Mouse (Mus musculus) cerebellum, postnatal 14 days (tissue): Measurements from ENCODE around the gene Furin.

Experiments
- DNase-seq, 2 experiments: peaks; one replicate each; pipeline ENCODE4 v3.0.0; 2021; ENCODE audit warnings: mixed read lengths in 2 of 2

Furin gene

GRCm38 (mm10) chr7:80371041-80371751, 34.0 kb downstream of the Furin start, which contains the start of gene Man2a2:
Gene Man2a2, minus strand, starts transcription at chr7:80371375.
- peak; percentile 77 to 82 for DNase-seq

- DNase-seq, result peak; percentile 90 to 92
Observed at GRCm38 (mm10) chr7:80370649-80371040, 34.6 kb downstream of the Furin start.

GRCm38 (mm10) chr7:80369967-80370431, 35.2 kb downstream of the Furin start:
- no peak for DNase-seq

- DNase-seq, result peak; percentile 55 to 56
Observed at GRCm38 (mm10) chr7:80369461-80369860, 35.8 kb downstream of the Furin start.

- no peak for DNase-seq
Observed at GRCm38 (mm10) chr7:80368635-80369421, 36.4 kb downstream of the Furin start.

- DNase-seq, result no peak
Observed at GRCm38 (mm10) chr7:80368009-80368408, 37.2 kb downstream of the Furin start.

GRCm38 (mm10) chr7:80367232-80367631, 38.0 kb downstream of the Furin start:
- no peak for DNase-seq

GRCm38 (mm10) chr7:80365759-80366158, 39.5 kb downstream of the Furin start:
- DNase-seq, result no peak

- no peak for DNase-seq
Observed at GRCm38 (mm10) chr7:80360435-80360834, 44.8 kb downstream of the Furin start.

GRCm38 (mm10) chr7:80358039-80358438, 47.2 kb downstream of the Furin start:
- DNase-seq, result no peak

- DNase-seq, result no peak
Observed at GRCm38 (mm10) chr7:80357156-80357555, 48.1 kb downstream of the Furin start.

GRCm38 (mm10) chr7:80356351-80356750, 48.9 kb downstream of the Furin start:
- DNase-seq, result peak in 1 of 2 experiments; percentile 47

- no peak for DNase-seq
Observed at GRCm38 (mm10) chr7:80352920-80353319, 52.3 kb downstream of the Furin start.

GRCm38 (mm10) chr7:80350808-80351207, 54.4 kb downstream of the Furin start:
- no peak for DNase-seq

GRCm38 (mm10) chr7:80347670-80348586, 57.3 kb downstream of the Furin start:
- no peak for DNase-seq

- no peak for DNase-seq
Observed at GRCm38 (mm10) chr7:80346830-80347229, 58.4 kb downstream of the Furin start.

GRCm38 (mm10) chr7:80346173-80346572, 59.1 kb downstream of the Furin start:
- no peak for DNase-seq

- DNase-seq, result no peak
Observed at GRCm38 (mm10) chr7:80343270-80344018, 61.8 kb downstream of the Furin start.

- DNase-seq, result peak; percentile 98 to 99
Observed at GRCm38 (mm10) chr7:80342858-80343257, 62.4 kb downstream of the Furin start, which contains the start of gene Hddc3. Gene Hddc3, plus strand, starts transcription at chr7:80343104.

GRCm38 (mm10) chr7:80341793-80342192, 63.4 kb downstream of the Furin start:
- DNase-seq, result no peak

GRCm38 (mm10) chr7:80340793-80341192, 64.4 kb downstream of the Furin start, which contains the start of gene Unc45a:
Gene Unc45a, minus strand, starts transcription at chr7:80341005.
- peak; percentile 69 to 74 for DNase-seq
